Mouse (Mus musculus): ENCODE measurements around the gene Akr1c6.
"Not testable (repeated sequence)": the region's sequence is repeated elsewhere in the genome, so short reads cannot be mapped to it uniquely, and the experiment has no call there.

Akr1c6 gene

GRCm38 (mm10) chr13:4434006-4434405, at the start of gene Akr1c6:
Gene Akr1c6 (plus strand): TSS chr13:4434306.
- no peak for DNase-seq (ENCODE audit: low spot score in 2 of 2)

GRCm38 (mm10) chr13:4384918-4385317, 49.2 kb upstream of the Akr1c6 start:
- no peak for DNase-seq (ENCODE audit: low spot score in 2 of 2)

- DNase-seq (ENCODE audit: low spot score in 2 of 2), result no peak
Measured at GRCm38 (mm10) chr13:4385541-4385940, 48.6 kb upstream of the Akr1c6 start.

GRCm38 (mm10) chr13:4388762-4389446, 45.2 kb upstream of the Akr1c6 start:
- no peak for DNase-seq (ENCODE audit: low spot score in 2 of 2)

- not testable (repeated sequence) for DNase-seq (ENCODE audit: low spot score in 2 of 2)
Measured at GRCm38 (mm10) chr13:4400360-4400759, 33.7 kb upstream of the Akr1c6 start.

GRCm38 (mm10) chr13:4400831-4401230, 33.3 kb upstream of the Akr1c6 start:
- no peak for DNase-seq (ENCODE audit: low spot score in 2 of 2)

- no peak for DNase-seq (ENCODE audit: low spot score in 2 of 2)
Measured at GRCm38 (mm10) chr13:4402221-4402620, 31.9 kb upstream of the Akr1c6 start.

- DNase-seq (ENCODE audit: low spot score in 2 of 2), result no peak
Measured at GRCm38 (mm10) chr13:4404726-4405125, 29.4 kb upstream of the Akr1c6 start.

- no peak for DNase-seq (ENCODE audit: low spot score in 2 of 2)
Measured at GRCm38 (mm10) chr13:4406771-4407170, 27.3 kb upstream of the Akr1c6 start.

GRCm38 (mm10) chr13:4428558-4428957, 5.5 kb upstream of the Akr1c6 start:
- no peak for DNase-seq (ENCODE audit: low spot score in 2 of 2)

- no peak for DNase-seq (ENCODE audit: low spot score in 2 of 2)
Measured at GRCm38 (mm10) chr13:4429034-4429433, 5.1 kb upstream of the Akr1c6 start.

GRCm38 (mm10) chr13:4431129-4431528, 3.0 kb upstream of the Akr1c6 start:
- no peak for DNase-seq (ENCODE audit: low spot score in 2 of 2)

GRCm38 (mm10) chr13:4465641-4466040, 31.5 kb downstream of the Akr1c6 start:
- no peak for DNase-seq (ENCODE audit: low spot score in 2 of 2)

- DNase-seq (ENCODE audit: low spot score in 2 of 2), result no peak
Measured at GRCm38 (mm10) chr13:4467896-4468295, 33.8 kb downstream of the Akr1c6 start.
